In genomic region chr7:40258377-40258739, GRCm38 (mm10) we compare ENCODE assay signal across 8 mouse cellular contexts.
DNase-seq lines count a peak whose midpoint lies in the region; ATAC-seq lines count a peak whose summit lies in the region.

No protein-coding gene starts in this region.

- H3K4me2 ChIP-seq in heart, embryonic 15.5 days, result no peak overlapping the region

- peak; percentile 13 to 24 for DNase-seq in cerebellum, postnatal 10 days
- DNase-seq in cerebellum, adult 8-10 months, result no peak
- peak; percentile 79 to 96 for DNase-seq in adrenal gland, adult (ENCODE audit: inconsistent age in 2 of 2, low spot score in 1 of 2)
- peak; percentile 75 to 85 for DNase-seq in lung, adult 18-20 months
- DNase-seq in layer of hippocampus, adult 9-11 months, result no peak
- no peak for DNase-seq in layer of hippocampus, adult 18-20 months (ENCODE audit: low spot score in 2 of 2)

- no peaks in the 10 kb centered on the region for H3K27me3 ChIP-seq in heart, embryonic 15.5 days

- no peak; the same call in 1 of the 2 replicates for ATAC-seq in heart, embryonic 15.5 days (replicated peaks; ENCODE audit: insufficient number of reproducible peaks, insufficient read depth, low FRiP score, low read depth)
- ATAC-seq in activated CD4-positive, CD25-positive, alpha-beta regulatory T cell, adult 4 months, result no peak

- H3K36me3 ChIP-seq in heart, embryonic 15.5 days, result no peaks in the 10 kb centered on the region

- H3K27ac ChIP-seq in heart, embryonic 15.5 days, result 0 out of 2 replicates have a peak overlapping the region, but pooled peaks have one; percentile 9

- 48% methylated on average over 6 of the region's 6 CpGs for WGBS in heart, embryonic 15.5 days

- no peaks in the 10 kb centered on the region for H3K9me3 ChIP-seq in heart, embryonic 15.5 days (replicated peaks)

- H3K4me1 ChIP-seq in heart, embryonic 15.5 days (replicated peaks), result peaks cover 4% of the 10 kb centered on the region; the same call in 1 of the 2 replicates

- no peak overlapping the region for H3K9ac ChIP-seq in heart, embryonic 15.5 days

- no peak overlapping the region for H3K4me3 ChIP-seq in heart, embryonic 15.5 days

Comparison
In these comparisons a context has a peak if more than half of its experiments do, and no peak if none do; other contexts are left out.
1. DNase-seq: peak in cerebellum, postnatal 10 days (2 of 2), adrenal gland, adult (2 of 2) and lung, adult 18-20 months (2 of 2); none in cerebellum, adult 8-10 months (single experiment), layer of hippocampus, adult 9-11 months (single experiment) and layer of hippocampus, adult 18-20 months (0 of 2).